Mouse (Mus musculus) bone marrow, adult 2 months (tissue): ENCODE measurements around the gene Sipa1l3. TPM values are rescaled to one million over a fixed set of nuclear protein-coding genes. Genes with fewer than 3 reads are reported as not detected.

Source experiments
- H3K27ac ChIP-seq: fragments of 200-500 bp; 2 replicates; pipeline ENCODE4 v1.5.1; 2012; ENCODE audit warnings: low read depth, mild to moderate bottlenecking, control low read depth, inconsistent platforms, low read length; ENCODE audit not compliant: control insufficient read depth, poor library complexity, insufficient read depth
- H3K4me1 ChIP-seq: fragments of 200-500 bp; 2 replicates; pipeline ENCODE4 v1.6.1; 2011; ENCODE audit warnings: low read length; ENCODE audit not compliant: control insufficient read depth, insufficient read depth
- H3K4me3 ChIP-seq: fragments of 200-500 bp; replicated peaks from 2 replicates; pipeline ENCODE3; 2011; ENCODE audit warnings: mild to moderate bottlenecking, low read depth, low read length, control low read depth; ENCODE audit not compliant: control insufficient read depth
- CTCF ChIP-seq: fragments of 200-500 bp; IDR thresholded peaks from 2 replicates; pipeline ENCODE4 v1.5.1; 2011; ENCODE audit warnings: low read length, control low read depth; ENCODE audit not compliant: control insufficient read depth, insufficient read depth
- POLR2A ChIP-seq: fragments of 200-500 bp; IDR thresholded peaks from 2 replicates; pipeline ENCODE4 v1.6.1; 2011; ENCODE audit warnings: low read depth, mild to moderate bottlenecking, control low read depth, low read length, borderline replicate concordance; ENCODE audit not compliant: control insufficient read depth
- WGBS: fragments of 180-500 bp; shearing (Covaris S2); methylation state at CpG from one replicate; pipeline ENCODE4 v1.1.7; 2018; 5-methylcytosine and 5-hydroxymethylcytosine counted together
- polyA plus RNA-seq: library from polyadenylated mRNA; stranded (reverse); fragments of >200 nt; gene quantifications from 2 replicates; pipeline ENCODE4 v1.2.4, GENCODE M21; 2011; ENCODE audit warnings: low replicate concordance; ENCODE audit not compliant: missing spikeins, insufficient read depth, insufficient read length

Sipa1l3 gene
- polyA plus RNA-seq, 1 experiment: 16.8 TPM

DNA sequence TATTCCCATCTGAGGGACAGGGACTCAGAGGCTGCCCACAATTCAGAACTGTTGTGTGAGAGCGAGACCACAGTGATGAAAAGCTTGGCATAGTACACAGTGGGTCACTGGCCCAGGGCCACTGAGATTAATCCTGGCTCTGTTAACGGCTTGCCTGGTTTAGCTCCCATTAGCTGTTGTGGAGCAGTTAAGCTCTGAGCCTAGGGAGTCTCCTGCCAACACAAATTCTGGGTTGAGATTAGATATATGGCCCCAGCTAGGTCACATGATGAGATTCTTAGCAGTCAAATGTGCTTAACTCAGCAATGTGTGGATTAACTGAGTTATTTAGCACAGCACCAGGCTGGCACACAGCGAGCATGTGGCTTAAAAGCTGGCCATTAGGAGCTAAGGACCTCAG lies 121.0 kb downstream of the Sipa1l3 start:
- TF ChIP-seq POLR2A: no peak
- no peak for TF ChIP-seq CTCF
- 72% methylated on average over 3 of the region's 3 CpGs for WGBS
- Histone ChIP-seq H3K27ac (no peak overlapping the region), H3K4me3 (no peak overlapping the region), H3K4me1 (peaks cover 3% of the 10 kb centered on the region; the same call in 1 of the 2 replicates)

DNA sequence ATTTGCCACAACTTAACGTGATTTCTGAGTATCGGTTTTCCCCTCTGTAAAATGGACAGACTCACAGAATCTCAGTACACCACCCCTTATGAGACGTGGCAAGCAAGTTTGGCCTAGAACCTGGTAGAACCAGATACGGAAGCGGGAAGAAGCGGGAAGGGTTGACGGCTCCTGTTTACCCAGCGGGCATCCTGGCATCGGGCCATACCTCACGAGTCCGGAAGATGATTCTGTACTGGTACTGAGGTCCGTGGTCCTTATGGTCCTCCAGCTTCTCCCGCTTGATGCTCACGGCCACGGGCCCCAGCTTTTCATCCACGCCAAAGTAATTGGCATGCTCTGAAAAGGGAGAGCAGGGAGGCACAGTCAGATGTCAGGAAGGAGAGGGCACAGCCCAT lies 121.5 kb downstream of the Sipa1l3 start:
- Histone ChIP-seq H3K4me3 (no peak overlapping the region), H3K4me1 (peaks cover 3% of the 10 kb centered on the region; the same call in 1 of the 2 replicates), H3K27ac (no peak overlapping the region)
- 90% methylated on average over 16 of the region's 16 CpGs for WGBS
- no peak for TF ChIP-seq POLR2A
- TF ChIP-seq CTCF: no peak

GRCm38 (mm10) chr7:29396216-29396942 lies 122.1 kb downstream of the Sipa1l3 start:
- Histone ChIP-seq H3K4me1 (peaks cover 3% of the 10 kb centered on the region; the same call in 1 of the 2 replicates), H3K4me3 (no peak overlapping the region), H3K27ac (no peak overlapping the region)
- TF ChIP-seq CTCF (no peak), POLR2A (no peak)
- WGBS: 83% methylated on average over 12 of the region's 12 CpGs

DNA sequence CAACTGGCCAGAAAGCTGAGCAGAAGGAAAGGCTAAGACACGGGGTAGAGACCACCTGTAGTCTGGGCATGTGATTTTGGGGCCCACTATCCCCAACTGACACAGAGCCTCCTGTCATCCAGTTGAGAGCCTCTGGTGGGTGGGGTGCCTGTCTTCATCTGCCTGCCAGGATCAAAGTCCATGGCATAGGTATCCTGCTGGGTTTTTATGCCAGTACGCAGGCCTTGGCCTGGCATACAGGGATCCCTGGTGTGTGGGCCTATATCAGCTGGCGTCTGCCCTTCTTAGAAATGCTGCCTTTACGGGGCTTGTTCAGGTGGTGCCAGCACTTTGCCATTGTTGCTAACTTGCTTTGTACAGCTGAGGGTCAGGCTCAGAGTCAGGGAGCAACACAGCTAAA lies 123.3 kb downstream of the Sipa1l3 start:
- H3K4me1 ChIP-seq: peaks cover 3% of the 10 kb centered on the region; the same call in 1 of the 2 replicates
- no peak overlapping the region for H3K27ac ChIP-seq
- no peak for TF ChIP-seq CTCF
- no peak for TF ChIP-seq POLR2A
- no peak overlapping the region for H3K4me3 ChIP-seq
- 91% methylated on average over 4 of the region's 4 CpGs for WGBS

DNA sequence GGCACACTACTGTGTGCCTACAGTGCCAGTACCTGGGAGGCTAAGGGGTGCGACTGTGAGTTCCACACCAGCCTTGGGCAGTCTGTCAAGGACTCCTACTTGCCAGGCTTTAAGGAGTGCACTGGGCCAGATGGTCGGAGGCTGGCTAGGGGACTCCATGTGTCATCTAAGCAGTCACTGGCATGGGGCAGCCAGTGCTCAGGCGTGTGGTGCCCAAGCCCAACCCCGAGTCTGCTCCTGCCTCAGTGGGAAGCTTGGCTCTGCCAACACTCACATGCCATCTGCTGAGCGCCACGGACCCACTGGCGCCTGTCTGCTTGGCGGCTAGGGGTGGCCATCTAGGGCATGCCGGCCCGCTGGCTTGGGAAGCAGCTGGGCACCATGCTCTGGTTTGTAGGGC lies 125.1 kb downstream of the Sipa1l3 start:
- 81% methylated on average over 10 of the region's 10 CpGs for WGBS
- TF ChIP-seq CTCF: no peak
- TF ChIP-seq POLR2A: no peak

GRCm38 (mm10) chr7:29392805-29393204 lies 125.6 kb downstream of the Sipa1l3 start:
- WGBS: 55% methylated on average over 3 of the region's 3 CpGs
- TF ChIP-seq CTCF (no peak), POLR2A (no peak)
- Histone ChIP-seq H3K4me3 (no peak overlapping the region), H3K4me1 (peaks cover 3% of the 10 kb centered on the region; the same call in 1 of the 2 replicates), H3K27ac (no peak overlapping the region)

More for the DNA sequence above, 125.1 kb downstream of the Sipa1l3 start:
- Histone ChIP-seq H3K27ac (peak overlapping the region; percentile 38; the same call in 1 of the 2 replicates), H3K4me3 (no peak overlapping the region), H3K4me1 (peaks cover 3% of the 10 kb centered on the region; the same call in 1 of the 2 replicates)

DNA sequence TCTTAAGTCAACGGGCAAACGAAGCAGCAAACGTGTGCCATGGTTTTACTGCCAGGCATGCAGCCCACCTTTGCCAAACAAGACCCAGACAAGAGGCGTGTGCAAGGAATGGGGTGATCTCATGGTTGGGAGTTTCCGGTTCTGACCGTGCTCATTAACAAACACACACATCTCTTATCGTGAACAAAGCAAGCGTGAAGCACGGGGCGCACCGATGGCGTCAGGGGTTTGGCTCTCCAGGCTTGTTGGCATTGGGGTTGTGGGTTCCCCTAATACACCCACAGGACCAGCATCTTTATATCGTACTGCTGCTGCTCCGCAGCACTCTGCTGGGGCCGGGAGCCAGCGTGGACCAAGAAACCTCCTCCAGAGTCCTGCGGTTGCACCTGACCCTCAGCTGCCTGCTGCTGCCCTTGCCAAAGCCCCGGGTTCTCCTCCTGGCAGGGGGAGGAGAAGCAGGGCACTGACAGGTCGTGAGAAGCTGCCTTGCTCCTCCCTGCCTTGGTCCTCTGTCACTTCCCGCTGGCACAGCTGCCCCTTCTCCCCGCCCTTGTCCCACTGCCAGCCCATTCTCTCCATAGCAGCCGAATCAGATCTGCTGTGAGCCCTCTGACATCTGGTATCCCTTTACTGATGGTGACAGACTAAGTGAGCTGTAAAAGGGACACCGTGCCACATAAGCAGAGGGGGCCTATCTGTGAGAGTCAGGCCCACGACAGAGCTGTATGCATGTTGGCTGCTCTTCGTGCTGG lies 126.5 kb downstream of the Sipa1l3 start:
- no peak overlapping the region for H3K4me3 ChIP-seq
- no peak for TF ChIP-seq CTCF
- no peak for TF ChIP-seq POLR2A
- H3K27ac ChIP-seq: no peak overlapping the region
- 77% methylated on average over 25 of the region's 25 CpGs for WGBS
- peaks cover 3% of the 10 kb centered on the region; the same call in 1 of the 2 replicates for H3K4me1 ChIP-seq

- TF ChIP-seq CTCF (no peak), POLR2A (no peak)
- H3K4me3 ChIP-seq: no peak overlapping the region
- peaks cover 3% of the 10 kb centered on the region; the same call in 1 of the 2 replicates for H3K4me1 ChIP-seq
- no peak overlapping the region for H3K27ac ChIP-seq
- WGBS: 84% methylated on average over 15 of the region's 15 CpGs
Observed at GRCm38 (mm10) chr7:29391112-29391760, 127.2 kb downstream of the Sipa1l3 start.
